Mouse (Mus musculus) thymus, adult 2 months (tissue): ENCODE results near the gene Tjp1.

Experiments used
- CTCF ChIP-seq: fragments of 200-500 bp; IDR thresholded peaks from 2 replicates; pipeline ENCODE4 v1.5.1; 2012; ENCODE audit warnings: mild to moderate bottlenecking, control low read depth, low read length, moderate library complexity, borderline replicate concordance; ENCODE audit not compliant: control insufficient read depth, poor library complexity, insufficient read depth; ENCODE audit errors: extremely low read depth
- POLR2A ChIP-seq: fragments of 200-500 bp; IDR thresholded peaks from 2 replicates; pipeline ENCODE4 v1.6.1; 2012; ENCODE audit warnings: mild to moderate bottlenecking, low read length, control low read depth, moderate library complexity; ENCODE audit not compliant: control insufficient read depth, poor library complexity, insufficient read depth; ENCODE audit errors: extremely low read depth

- TF ChIP-seq CTCF, result no peak
- no peak for TF ChIP-seq POLR2A
Measured at GRCm38 (mm10) chr7:65365560-65365959, 162.0 kb downstream of the Tjp1 start.
